16 mouse cellular contexts compared by ENCODE assay signal in the genomic region with DNA sequence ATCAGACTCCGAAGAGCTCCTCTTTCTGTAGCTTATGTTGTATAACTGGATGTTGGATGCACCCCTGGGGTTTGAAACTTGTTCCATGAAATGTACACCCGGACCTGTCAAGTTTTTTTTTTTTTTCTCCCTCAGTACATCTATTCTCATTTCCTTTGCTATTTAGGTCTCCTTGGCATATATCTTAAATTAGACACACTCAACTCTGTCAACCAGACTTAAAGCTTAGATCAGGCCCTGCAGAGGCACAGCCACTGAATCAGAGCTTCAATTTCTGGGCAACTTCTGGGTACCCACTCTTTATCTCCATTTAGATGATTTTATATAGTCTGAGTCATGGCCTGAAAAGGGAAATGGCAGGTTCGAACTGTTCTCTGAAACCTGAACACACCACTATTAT.
DNase-seq lines count a peak whose midpoint lies in the region.
"Had no signal": no experiment of that assay in that cellular context is flagged by ENCODE, and none has a peak within 500 bp of the region (broad histone marks: within the 10 kb centered on the region; RNA-seq: fewer than 3 reads in every experiment).

No protein-coding gene starts in this region.

- peak; percentile 13 to 33 for DNase-seq in frontal cortex, adult 2 months (ENCODE audit: extremely low spot score in 1 of 2, low spot score in 1 of 2)
- no peak for DNase-seq in frontal cortex, postnatal 14 days (ENCODE audit: low spot score in 2 of 2)
- peak; percentile 27 to 30 for DNase-seq in left cerebral cortex, postnatal 14 days (ENCODE audit: low spot score in 2 of 2)
- no peak for DNase-seq in left cerebral cortex, postnatal 4 days
- peak; percentile 53 for DNase-seq in brain, adult 2 months (ENCODE audit: low read depth, low spot score)
- DNase-seq in telencephalon, adult 2 months (ENCODE audit: low read depth, low spot score) = peak; percentile 36
- DNase-seq in cerebellum, adult 8-10 months = no peak
- DNase-seq: adrenal gland, adult 2 months; adrenal gland, postnatal 10 days; adrenal gland, postnatal 25 days; cerebellum, adult 11-12 months; cerebellum, adult 2 months; cerebellum, adult 9-11 months; cerebellum, postnatal 14 days; cerebellum, postnatal 36 days; embryo, embryonic 11 days had no signal

- intact Hi-C loops in left cerebral cortex, postnatal 14 days (cut with DNase I) = no loop called here
- intact Hi-C loops in left cerebral cortex, postnatal 4 days (cut with DNase I) = no loop called here

Comparison
In these comparisons a context has a peak if more than half of its experiments do, and no peak if none do; other contexts are left out.
1. DNase-seq: peak in frontal cortex, adult 2 months (2 of 2), left cerebral cortex, postnatal 14 days (2 of 2), brain, adult 2 months (single experiment) and telencephalon, adult 2 months (single experiment); none in frontal cortex, postnatal 14 days (0 of 2), left cerebral cortex, postnatal 4 days (single experiment) and cerebellum, adult 8-10 months (single experiment).